Mouse (Mus musculus): Measurements from ENCODE around the gene Hoxb3. TPM values are rescaled to one million over a fixed set of nuclear protein-coding genes. Genes with fewer than 3 reads are reported as not detected.

Gene Hoxb3
- polyA plus RNA-seq, 1 experiment: 5.6 TPM

- Histone ChIP-seq H3K36me3 (ENCODE audit: control insufficient read depth, insufficient read depth, low read length) (no peaks in the 10 kb centered on the region), H3K27me3 (ENCODE audit: control insufficient read depth, insufficient read depth, low read length) (peaks cover 3% of the 10 kb centered on the region; the same call in 1 of the 2 replicates), H3K27ac (ENCODE audit: control insufficient read depth, insufficient read depth, low read depth, low read length) (no peak overlapping the region), H3K4me1 (ENCODE audit: control insufficient read depth, insufficient read depth, low read length) (peaks cover 5% of the 10 kb centered on the region), H3K4me3 (ENCODE audit: control insufficient read depth, low read depth, low read length) (peak overlapping the region; percentile 8)
- TF ChIP-seq CTCF (IDR thresholded peaks at IDR 0.05; ENCODE audit: control insufficient read depth, insufficient read depth, insufficient replicate concordance, low read depth, low read length) (no peak), POLR2A (IDR thresholded peaks at IDR 0.05; ENCODE audit: control insufficient read depth, low read depth, low read length) (no peak)
These were observed 10.3 kb downstream of the Hoxb3 start for GRCm38 (mm10) chr11:96333241-96334001.

DNA sequence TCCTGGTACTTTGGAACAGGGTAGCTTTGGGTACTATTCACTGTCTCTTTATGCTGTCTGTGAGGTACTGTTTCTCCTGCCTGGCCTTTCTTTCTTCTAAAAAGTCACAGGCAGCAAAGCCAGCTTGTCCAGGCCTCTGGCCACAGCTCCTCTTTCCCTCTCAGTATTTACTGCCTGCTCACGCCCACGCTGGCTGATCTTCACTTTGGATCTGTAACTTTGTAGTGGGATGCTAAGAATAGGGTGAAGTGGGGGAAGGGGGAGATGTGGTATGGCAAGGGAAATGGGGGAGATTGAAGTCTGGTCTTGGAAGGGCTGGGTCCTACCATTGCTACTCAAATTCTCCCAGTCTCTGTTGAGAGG lies 10.9 kb downstream of the Hoxb3 start:
- H3K36me3 ChIP-seq (ENCODE audit: control insufficient read depth, insufficient read depth, low read length): no peaks in the 10 kb centered on the region
- H3K27me3 ChIP-seq (ENCODE audit: control insufficient read depth, insufficient read depth, low read length): peaks cover 3% of the 10 kb centered on the region; the same call in 1 of the 2 replicates
- no peak for TF ChIP-seq CTCF (IDR thresholded peaks at IDR 0.05; ENCODE audit: control insufficient read depth, insufficient read depth, insufficient replicate concordance, low read depth, low read length)
- no peak for TF ChIP-seq POLR2A (IDR thresholded peaks at IDR 0.05; ENCODE audit: control insufficient read depth, low read depth, low read length)
- H3K4me1 ChIP-seq (ENCODE audit: control insufficient read depth, insufficient read depth, low read length): peaks cover 5% of the 10 kb centered on the region
- H3K4me3 ChIP-seq (ENCODE audit: control insufficient read depth, low read depth, low read length): no peak overlapping the region
- no peak overlapping the region for H3K27ac ChIP-seq (ENCODE audit: control insufficient read depth, insufficient read depth, low read depth, low read length)

DNA sequence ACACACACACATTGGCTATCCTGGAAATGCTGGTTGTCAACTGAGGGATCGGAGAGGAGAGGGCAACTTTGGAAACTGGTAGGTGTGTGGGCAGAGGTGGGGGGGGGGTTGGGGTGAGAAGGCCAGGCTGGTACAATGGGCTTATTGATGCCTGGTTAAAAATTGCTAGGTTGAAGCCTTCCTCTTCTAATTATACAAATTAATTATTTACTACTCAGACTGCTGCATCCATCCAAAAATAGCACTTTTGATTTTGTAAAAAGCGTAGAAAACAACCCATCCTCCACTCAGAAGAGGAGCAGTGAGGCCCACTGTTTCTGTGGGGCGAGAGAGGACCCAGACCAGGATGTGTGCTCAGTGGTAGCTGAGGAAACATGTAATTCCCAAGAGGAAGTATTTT lies 11.9 kb downstream of the Hoxb3 start:
- H3K36me3 ChIP-seq (ENCODE audit: control insufficient read depth, insufficient read depth, low read length): no peaks in the 10 kb centered on the region
- no peak for TF ChIP-seq CTCF (IDR thresholded peaks at IDR 0.05; ENCODE audit: control insufficient read depth, insufficient read depth, insufficient replicate concordance, low read depth, low read length)
- no peak for TF ChIP-seq POLR2A (IDR thresholded peaks at IDR 0.05; ENCODE audit: control insufficient read depth, low read depth, low read length)
- peaks cover 5% of the 10 kb centered on the region for H3K4me1 ChIP-seq (ENCODE audit: control insufficient read depth, insufficient read depth, low read length)
- H3K27me3 ChIP-seq (ENCODE audit: control insufficient read depth, insufficient read depth, low read length): peaks cover 3% of the 10 kb centered on the region; the same call in 1 of the 2 replicates
- no peak overlapping the region for H3K4me3 ChIP-seq (ENCODE audit: control insufficient read depth, low read depth, low read length)
- H3K27ac ChIP-seq (ENCODE audit: control insufficient read depth, insufficient read depth, low read depth, low read length): no peak overlapping the region

- Histone ChIP-seq H3K36me3 (ENCODE audit: control insufficient read depth, insufficient read depth, low read length) (no peaks in the 10 kb centered on the region), H3K4me3 (ENCODE audit: control insufficient read depth, low read depth, low read length) (no peak overlapping the region), H3K27ac (ENCODE audit: control insufficient read depth, insufficient read depth, low read depth, low read length) (no peak overlapping the region), H3K4me1 (ENCODE audit: control insufficient read depth, insufficient read depth, low read length) (peaks cover 7% of the 10 kb centered on the region), H3K27me3 (ENCODE audit: control insufficient read depth, insufficient read depth, low read length) (peaks cover 9% of the 10 kb centered on the region)
- no peak for TF ChIP-seq CTCF (IDR thresholded peaks at IDR 0.05; ENCODE audit: control insufficient read depth, insufficient read depth, insufficient replicate concordance, low read depth, low read length)
- TF ChIP-seq POLR2A (IDR thresholded peaks at IDR 0.05; ENCODE audit: control insufficient read depth, low read depth, low read length): no peak
These were observed 13.5 kb downstream of the Hoxb3 start for GRCm38 (mm10) chr11:96336597-96336996.

GRCm38 (mm10) chr11:96337026-96337425 lies 13.9 kb downstream of the Hoxb3 start:
- no peaks in the 10 kb centered on the region for H3K36me3 ChIP-seq (ENCODE audit: control insufficient read depth, insufficient read depth, low read length)
- H3K4me3 ChIP-seq (ENCODE audit: control insufficient read depth, low read depth, low read length): no peak overlapping the region
- H3K4me1 ChIP-seq (ENCODE audit: control insufficient read depth, insufficient read depth, low read length): peaks cover 10% of the 10 kb centered on the region
- no peak for TF ChIP-seq POLR2A (IDR thresholded peaks at IDR 0.05; ENCODE audit: control insufficient read depth, low read depth, low read length)
- TF ChIP-seq CTCF (IDR thresholded peaks at IDR 0.05; ENCODE audit: control insufficient read depth, insufficient read depth, insufficient replicate concordance, low read depth, low read length): no peak
- peaks cover 13% of the 10 kb centered on the region for H3K27me3 ChIP-seq (ENCODE audit: control insufficient read depth, insufficient read depth, low read length)
- H3K27ac ChIP-seq (ENCODE audit: control insufficient read depth, insufficient read depth, low read depth, low read length): no peak overlapping the region

DNA sequence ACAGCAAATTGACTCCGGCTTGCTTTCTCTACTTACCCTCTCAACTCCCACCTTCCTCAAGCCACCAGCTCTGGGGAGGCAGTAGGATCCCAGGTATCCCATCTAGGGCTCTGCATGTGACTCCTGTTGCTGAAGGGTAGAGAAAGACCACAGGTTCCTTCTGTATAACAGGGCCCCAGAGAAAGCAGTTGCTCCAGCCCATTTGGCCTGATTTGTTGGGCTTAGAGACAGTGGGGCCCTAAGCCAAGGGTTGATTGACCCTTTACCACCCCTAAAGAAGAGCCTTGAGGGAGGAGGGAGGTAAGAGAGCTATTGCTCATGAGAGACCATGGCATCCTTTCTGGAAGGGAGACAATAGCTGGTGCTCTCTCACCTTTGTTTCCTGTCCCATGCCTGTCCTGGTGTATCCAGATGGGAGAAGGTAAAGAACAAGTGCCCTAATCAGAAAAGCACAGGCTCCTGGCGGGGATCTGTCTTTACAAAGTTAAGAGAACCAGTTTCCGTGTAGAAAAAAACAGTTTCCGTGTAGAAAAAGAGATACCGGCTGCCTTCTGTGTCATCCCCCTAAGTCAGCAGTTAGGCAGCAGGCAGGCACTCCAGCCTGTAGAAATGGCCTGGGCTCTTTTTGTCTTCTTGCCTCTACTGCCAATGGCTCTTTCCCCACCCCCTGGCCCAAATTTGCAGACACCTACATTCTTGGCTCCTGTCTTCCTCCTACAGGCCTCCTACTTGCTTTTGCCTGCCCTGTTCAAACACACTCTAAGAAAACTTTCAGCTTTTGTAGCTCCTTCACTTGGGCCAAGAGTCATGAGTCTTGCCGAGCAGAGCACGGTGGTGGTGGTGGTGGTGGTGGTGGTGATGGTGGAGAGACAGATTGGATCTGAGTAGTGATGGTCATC lies 16.1 kb downstream of the Hoxb3 start:
- Histone ChIP-seq H3K36me3 (ENCODE audit: control insufficient read depth, insufficient read depth, low read length) (no peaks in the 10 kb centered on the region), H3K27ac (ENCODE audit: control insufficient read depth, insufficient read depth, low read depth, low read length) (no peak overlapping the region), H3K4me3 (ENCODE audit: control insufficient read depth, low read depth, low read length) (no peak overlapping the region), H3K4me1 (ENCODE audit: control insufficient read depth, insufficient read depth, low read length) (peaks cover 10% of the 10 kb centered on the region), H3K27me3 (ENCODE audit: control insufficient read depth, insufficient read depth, low read length) (peaks cover 15% of the 10 kb centered on the region)
- no peak for TF ChIP-seq POLR2A (IDR thresholded peaks at IDR 0.05; ENCODE audit: control insufficient read depth, low read depth, low read length)
- TF ChIP-seq CTCF (IDR thresholded peaks at IDR 0.05; ENCODE audit: control insufficient read depth, insufficient read depth, insufficient replicate concordance, low read depth, low read length): no peak

- Histone ChIP-seq H3K4me3 (ENCODE audit: control insufficient read depth, low read depth, low read length) (peak overlapping the region; percentile 33), H3K4me1 (ENCODE audit: control insufficient read depth, insufficient read depth, low read length) (peaks cover 15% of the 10 kb centered on the region), H3K27ac (ENCODE audit: control insufficient read depth, insufficient read depth, low read depth, low read length) (no peak overlapping the region), H3K36me3 (ENCODE audit: control insufficient read depth, insufficient read depth, low read length) (no peaks in the 10 kb centered on the region), H3K27me3 (ENCODE audit: control insufficient read depth, insufficient read depth, low read length) (peaks cover 22% of the 10 kb centered on the region)
- TF ChIP-seq CTCF (IDR thresholded peaks at IDR 0.05; ENCODE audit: control insufficient read depth, insufficient read depth, insufficient replicate concordance, low read depth, low read length) (no peak), POLR2A (IDR thresholded peaks at IDR 0.05; ENCODE audit: control insufficient read depth, low read depth, low read length) (no peak)
These were observed 17.7 kb downstream of the Hoxb3 start for GRCm38 (mm10) chr11:96340698-96341365.
